Mouse (Mus musculus) MEL-GATA-1-ER (cell line): Measurements from ENCODE around the gene Tcf20.
A peak's percentile ranks its signal among the peaks of the same experiment; 100 is the strongest.

Experiments
- DNase-seq: peaks from one replicate; pipeline ENCODE4 v3.0.0-alpha.2; 2012; ENCODE audit warnings: low read depth; ENCODE audit errors: extremely low read depth

Gene Tcf20

GRCm38 (mm10) chr15:82995239-82995638, 7.6 kb upstream of the Tcf20 start:
- no peak for DNase-seq

- DNase-seq = no peak
Measured at GRCm38 (mm10) chr15:82992911-82993310, 5.2 kb upstream of the Tcf20 start.

- no peak for DNase-seq
Measured at GRCm38 (mm10) chr15:82992079-82992783, 4.6 kb upstream of the Tcf20 start.

- no peak for DNase-seq
Measured at GRCm38 (mm10) chr15:82989190-82989704, 1.6 kb upstream of the Tcf20 start.

GRCm38 (mm10) chr15:82987014-82987731, 499 bp downstream of the Tcf20 start:
- peak; percentile 24 for DNase-seq

- DNase-seq = no peak
Measured at GRCm38 (mm10) chr15:82984574-82984973, 3.1 kb downstream of the Tcf20 start.

GRCm38 (mm10) chr15:82984097-82984496, 3.6 kb downstream of the Tcf20 start:
- no peak for DNase-seq

GRCm38 (mm10) chr15:82983416-82984026, 4.2 kb downstream of the Tcf20 start:
- DNase-seq = no peak

- DNase-seq = no peak
Measured at GRCm38 (mm10) chr15:82982724-82983415, 4.8 kb downstream of the Tcf20 start.

GRCm38 (mm10) chr15:82981676-82982520, 5.8 kb downstream of the Tcf20 start:
- DNase-seq = no peak

GRCm38 (mm10) chr15:82979531-82979930, 8.1 kb downstream of the Tcf20 start:
- DNase-seq = no peak

- no peak for DNase-seq
Measured at GRCm38 (mm10) chr15:82974471-82974870, 13.2 kb downstream of the Tcf20 start.

- no peak for DNase-seq
Measured at GRCm38 (mm10) chr15:82969206-82969721, 18.4 kb downstream of the Tcf20 start.

- no peak for DNase-seq
Measured at GRCm38 (mm10) chr15:82968449-82968848, 19.2 kb downstream of the Tcf20 start.

- no peak for DNase-seq
Measured at GRCm38 (mm10) chr15:82967947-82968346, 19.7 kb downstream of the Tcf20 start.

GRCm38 (mm10) chr15:82964266-82964825, 23.3 kb downstream of the Tcf20 start:
- DNase-seq = no peak

GRCm38 (mm10) chr15:82963556-82964156, 24.0 kb downstream of the Tcf20 start:
- no peak for DNase-seq

GRCm38 (mm10) chr15:82963090-82963489, 24.6 kb downstream of the Tcf20 start:
- DNase-seq = no peak

GRCm38 (mm10) chr15:82962536-82962935, 25.1 kb downstream of the Tcf20 start:
- DNase-seq = no peak
